Mouse (Mus musculus) stomach, postnatal 0 days (tissue): ENCODE measurements at regions not wholly inside any gene's neighbourhood (a gene's known extent, or its start where the extent isn't known, plus 50 kb on each side); places are given as distances from the start of the nearest gene placed in this dataset.
"Not testable (repeated sequence)": the region's sequence is repeated elsewhere in the genome, so short reads cannot be mapped to it uniquely, and the experiment has no call there.

ENCODE experiments used
- CTCF ChIP-seq: IDR thresholded peaks from 2 replicates; pipeline ENCODE4 v1.5.1; 2016; ENCODE audit warnings: antibody characterized with exemption, low read depth, mild to moderate bottlenecking, moderate library complexity
- EP300 ChIP-seq: optimal IDR thresholded peaks from 2 replicates; pipeline ENCODE3; 2016; ENCODE audit warnings: antibody characterized with exemption

- not testable (repeated sequence) for TF ChIP-seq CTCF, EP300
Measured at GRCm38 (mm10) chr8:57110765-57111402, 209.9 kb upstream of the Hand2 start.
